Mouse (Mus musculus): ENCODE data around the gene Poc1a.

Gene Poc1a

DNA sequence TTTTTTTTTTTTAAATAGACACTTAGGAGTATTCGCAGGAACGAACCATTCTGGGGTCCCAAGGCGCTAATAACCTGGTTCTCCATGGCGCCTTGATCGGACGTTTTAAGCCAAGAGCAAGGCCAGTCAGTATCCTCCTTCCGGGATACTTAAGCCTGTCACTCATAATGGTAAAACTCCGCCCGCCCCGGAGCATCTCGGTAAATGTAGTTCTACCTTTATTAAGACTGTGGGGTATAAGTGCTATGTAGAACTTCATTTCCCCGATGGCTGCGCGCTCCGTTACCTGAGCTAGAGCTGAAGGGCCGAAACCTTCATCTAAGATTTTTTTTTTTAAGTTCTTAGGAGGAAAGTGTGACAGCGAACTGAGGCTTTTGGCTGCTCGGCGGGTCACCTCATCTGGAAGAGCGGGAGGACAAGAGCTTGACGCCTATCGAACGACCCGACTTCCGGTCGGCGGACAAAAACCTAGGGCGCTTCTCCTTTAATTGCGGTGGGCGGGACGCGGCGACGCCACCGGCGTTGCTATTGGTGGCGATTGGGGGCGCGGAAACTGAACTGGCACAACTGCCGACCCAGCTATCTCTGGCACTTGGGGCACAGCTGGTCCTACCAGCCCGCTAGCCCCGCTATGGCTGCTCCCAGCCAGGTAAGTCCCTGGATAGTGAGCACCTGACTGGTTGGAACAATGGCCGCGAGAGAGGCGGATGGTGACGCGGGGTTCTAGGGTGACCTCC lies at the start of gene Poc1a:
Gene Poc1a (plus strand): TSS at position 254 of the 737 bp plus-strand sequence.
- no peaks in the 10 kb centered on the region for H3K27me3 ChIP-seq (ENCODE audit: insufficient read depth, low read length)
- no peaks in the 10 kb centered on the region for H3K9me3 ChIP-seq (ENCODE audit: low read length)
- peaks cover 14% of the 10 kb centered on the region for H3K4me1 ChIP-seq (replicated peaks; ENCODE audit: low read depth, low read length)
- H3K4me3 ChIP-seq (replicated peaks; ENCODE audit: low read length), result peak within 1 kb of the TSS; percentile 90
- H3K36me3 ChIP-seq (ENCODE audit: insufficient read depth, low read length), result peaks cover 30% of the 10 kb centered on the region
- TF ChIP-seq CTCF (conservative IDR thresholded peaks at IDR 0.05; ENCODE audit: low read length) (no peak), POU5F1 (IDR thresholded peaks at IDR 0.05; ENCODE audit: borderline replicate concordance, low read length) (no peak)

GRCm38 (mm10) chr9:106231220-106231619 lies 49.6 kb upstream of the Poc1a start:
- TF ChIP-seq POU5F1 (IDR thresholded peaks at IDR 0.05; ENCODE audit: borderline replicate concordance, low read length), result no peak
- TF ChIP-seq CTCF (conservative IDR thresholded peaks at IDR 0.05; ENCODE audit: low read length), result no peak
- TF ChIP-seq NANOG (IDR thresholded peaks at IDR 0.05; ENCODE audit: borderline replicate concordance, low read length), result no peak
- H3K36me3 ChIP-seq (ENCODE audit: insufficient read depth, low read length), result peaks cover 29% of the 10 kb centered on the region
- H3K4me3 ChIP-seq (replicated peaks; ENCODE audit: low read length), result no peak overlapping the region
- H3K27me3 ChIP-seq (ENCODE audit: insufficient read depth, low read length), result peaks cover 6% of the 10 kb centered on the region
- no peaks in the 10 kb centered on the region for H3K9me3 ChIP-seq (ENCODE audit: low read length)
- peaks cover 51% of the 10 kb centered on the region for H3K4me1 ChIP-seq (replicated peaks; ENCODE audit: low read depth, low read length)

DNA sequence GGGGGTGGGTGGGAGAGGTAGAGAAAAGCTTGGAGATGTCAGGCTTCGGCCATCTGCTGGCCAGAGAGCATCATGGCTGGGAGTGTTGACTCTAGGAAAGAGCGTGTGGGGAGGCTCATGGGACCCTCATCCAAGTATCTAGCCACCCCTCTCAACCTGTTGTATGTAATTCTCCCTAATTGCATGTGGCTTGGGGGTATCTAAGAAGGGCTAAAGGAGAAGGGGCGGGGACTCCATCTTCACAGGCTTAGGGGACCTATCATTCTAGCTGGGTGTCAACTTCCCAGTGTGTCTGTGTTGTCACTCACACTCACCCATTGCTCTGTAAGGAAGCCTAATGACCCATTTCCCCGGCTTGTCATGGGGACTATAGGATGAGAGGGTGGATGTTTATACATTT lies 49.0 kb upstream of the Poc1a start:
- H3K36me3 ChIP-seq (ENCODE audit: insufficient read depth, low read length), result peaks cover 35% of the 10 kb centered on the region
- peaks cover 54% of the 10 kb centered on the region for H3K4me1 ChIP-seq (replicated peaks; ENCODE audit: low read depth, low read length)
- H3K4me3 ChIP-seq (replicated peaks; ENCODE audit: low read length), result no peak overlapping the region
- TF ChIP-seq NANOG (IDR thresholded peaks at IDR 0.05; ENCODE audit: borderline replicate concordance, low read length) (no peak), CTCF (conservative IDR thresholded peaks at IDR 0.05; ENCODE audit: low read length) (no peak), POU5F1 (IDR thresholded peaks at IDR 0.05; ENCODE audit: borderline replicate concordance, low read length) (no peak)
- H3K9me3 ChIP-seq (ENCODE audit: low read length), result no peaks in the 10 kb centered on the region
- 0 out of 2 replicates have a peak, but pooled peaks cover 2% of the 10 kb centered on the region for H3K27me3 ChIP-seq (ENCODE audit: insufficient read depth, low read length)

GRCm38 (mm10) chr9:106232956-106233355 lies 47.9 kb upstream of the Poc1a start:
- Histone ChIP-seq H3K9me3 (ENCODE audit: low read length) (no peaks in the 10 kb centered on the region), H3K4me1 (replicated peaks; ENCODE audit: low read depth, low read length) (peaks cover 46% of the 10 kb centered on the region), H3K36me3 (ENCODE audit: insufficient read depth, low read length) (peaks cover 46% of the 10 kb centered on the region), H3K27me3 (ENCODE audit: insufficient read depth, low read length) (no peaks in the 10 kb centered on the region), H3K4me3 (replicated peaks; ENCODE audit: low read length) (no peak overlapping the region)
- TF ChIP-seq POU5F1 (IDR thresholded peaks at IDR 0.05; ENCODE audit: borderline replicate concordance, low read length) (no peak), CTCF (conservative IDR thresholded peaks at IDR 0.05; ENCODE audit: low read length) (no peak), NANOG (IDR thresholded peaks at IDR 0.05; ENCODE audit: borderline replicate concordance, low read length) (no peak)

DNA sequence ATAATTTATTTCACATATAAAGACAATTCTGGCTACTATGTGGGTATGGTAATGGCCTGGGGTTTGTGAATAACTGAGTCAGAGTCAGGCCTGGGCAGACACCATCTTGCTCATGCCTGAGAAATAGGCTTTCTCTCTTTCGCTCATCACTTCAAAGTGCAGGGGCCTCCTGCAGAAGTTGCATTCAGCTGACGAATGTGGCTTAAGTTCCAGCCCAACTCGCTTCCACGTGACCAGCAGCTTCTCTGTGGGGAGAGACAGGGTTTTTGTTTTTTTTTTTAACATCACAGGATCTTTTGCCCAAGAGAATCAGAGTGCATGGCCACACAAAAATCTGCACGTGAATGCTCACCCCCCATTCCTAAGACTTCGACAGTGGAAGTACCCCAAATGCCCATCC lies 46.9 kb upstream of the Poc1a start:
- H3K36me3 ChIP-seq (ENCODE audit: insufficient read depth, low read length), result peaks cover 56% of the 10 kb centered on the region
- H3K4me1 ChIP-seq (replicated peaks; ENCODE audit: low read depth, low read length), result peaks cover 42% of the 10 kb centered on the region
- TF ChIP-seq CTCF (conservative IDR thresholded peaks at IDR 0.05; ENCODE audit: low read length) (no peak), NANOG (IDR thresholded peaks at IDR 0.05; ENCODE audit: borderline replicate concordance, low read length) (no peak), POU5F1 (IDR thresholded peaks at IDR 0.05; ENCODE audit: borderline replicate concordance, low read length) (no peak)
- H3K4me3 ChIP-seq (replicated peaks; ENCODE audit: low read length), result no peak overlapping the region
- no peaks in the 10 kb centered on the region for H3K27me3 ChIP-seq (ENCODE audit: insufficient read depth, low read length)
- no peaks in the 10 kb centered on the region for H3K9me3 ChIP-seq (ENCODE audit: low read length)

DNA sequence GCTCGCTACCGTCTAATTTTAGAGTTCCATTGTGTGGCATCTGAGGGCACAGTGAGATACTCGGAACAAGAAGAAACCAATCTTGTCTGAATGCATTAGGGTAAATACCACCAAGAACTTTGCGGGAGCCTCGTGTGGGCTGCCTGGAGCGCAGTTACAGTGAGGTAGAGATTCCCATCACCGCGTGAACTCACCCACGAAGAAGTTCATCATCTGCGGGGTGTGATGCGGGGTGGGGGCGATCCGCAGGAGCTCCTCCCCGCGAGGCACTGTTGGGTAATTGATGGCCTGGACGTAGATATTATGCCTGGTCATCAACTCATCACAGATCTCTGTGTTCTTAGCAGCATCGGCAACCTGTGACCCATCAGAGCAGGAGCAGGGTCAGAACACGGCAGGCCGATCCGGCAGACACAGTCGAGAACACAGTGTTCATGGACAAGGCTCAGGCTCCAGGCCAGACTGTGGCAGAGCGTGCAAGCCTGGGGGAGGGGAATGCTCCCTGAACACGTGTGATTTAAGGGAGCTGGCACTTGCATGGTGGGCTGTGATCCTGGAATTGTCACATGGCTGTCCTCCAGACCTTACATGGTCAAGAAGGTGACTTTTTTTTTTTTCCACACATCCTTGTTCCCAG lies 45.5 kb upstream of the Poc1a start:
- TF ChIP-seq POU5F1 (IDR thresholded peaks at IDR 0.05; ENCODE audit: borderline replicate concordance, low read length), result no peak

DNA sequence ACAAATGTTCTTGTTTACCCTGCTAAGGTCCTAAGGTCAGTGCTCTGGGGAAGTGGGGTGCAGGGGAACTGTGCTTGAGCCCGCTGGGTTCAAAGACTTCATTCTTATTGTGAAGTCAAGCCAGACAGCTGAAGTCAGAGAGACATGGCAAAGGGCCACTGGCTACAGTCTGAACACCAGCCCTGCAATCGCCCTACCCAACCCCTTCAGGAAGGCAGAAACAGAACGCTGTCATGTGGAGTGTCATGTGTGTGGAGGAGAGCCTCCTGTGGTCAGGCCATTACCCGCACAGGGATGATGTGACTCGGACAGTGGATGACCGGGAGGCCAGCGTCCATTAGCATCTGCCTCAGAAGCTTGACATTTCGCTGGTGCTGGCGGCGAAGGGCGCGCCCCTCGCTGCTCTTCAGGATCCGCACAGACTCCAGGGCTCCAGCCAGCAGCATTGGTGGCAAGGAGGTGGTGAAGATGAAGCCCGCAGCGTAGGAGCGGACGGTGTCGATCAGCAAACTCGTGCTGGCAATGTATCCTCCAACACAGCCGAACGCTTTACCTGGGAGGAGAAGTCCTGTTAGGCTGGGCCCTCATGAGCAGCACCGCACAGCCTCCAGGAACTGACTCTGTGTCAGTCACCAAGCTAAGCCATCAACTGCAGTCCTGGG lies 44.6 kb upstream of the Poc1a start:
- TF ChIP-seq CTCF (conservative IDR thresholded peaks at IDR 0.05; ENCODE audit: low read length), result no peak
- TF ChIP-seq POU5F1 (IDR thresholded peaks at IDR 0.05; ENCODE audit: borderline replicate concordance, low read length), result no peak
- no peak for TF ChIP-seq NANOG (IDR thresholded peaks at IDR 0.05; ENCODE audit: borderline replicate concordance, low read length)
- H3K27me3 ChIP-seq (ENCODE audit: insufficient read depth, low read length), result no peaks in the 10 kb centered on the region
- H3K4me3 ChIP-seq (replicated peaks; ENCODE audit: low read length), result no peak overlapping the region; the same call in 1 of the 2 replicates
- H3K36me3 ChIP-seq (ENCODE audit: insufficient read depth, low read length), result peaks cover 78% of the 10 kb centered on the region
- no peaks in the 10 kb centered on the region for H3K9me3 ChIP-seq (ENCODE audit: low read length)
- H3K4me1 ChIP-seq (replicated peaks; ENCODE audit: low read depth, low read length), result peaks cover 23% of the 10 kb centered on the region

More for the DNA sequence above, 45.5 kb upstream of the Poc1a start:
- H3K4me3 ChIP-seq (replicated peaks; ENCODE audit: low read length), result no peak overlapping the region
- no peaks in the 10 kb centered on the region for H3K27me3 ChIP-seq (ENCODE audit: insufficient read depth, low read length)
- peaks cover 68% of the 10 kb centered on the region for H3K36me3 ChIP-seq (ENCODE audit: insufficient read depth, low read length)
- no peaks in the 10 kb centered on the region for H3K9me3 ChIP-seq (ENCODE audit: low read length)
- peaks cover 33% of the 10 kb centered on the region for H3K4me1 ChIP-seq (replicated peaks; ENCODE audit: low read depth, low read length)

GRCm38 (mm10) chr9:106236818-106237211 lies 44.0 kb upstream of the Poc1a start:
- peaks cover 20% of the 10 kb centered on the region for H3K4me1 ChIP-seq (replicated peaks; ENCODE audit: low read depth, low read length)
- no peaks in the 10 kb centered on the region for H3K9me3 ChIP-seq (ENCODE audit: low read length)
- peaks cover 83% of the 10 kb centered on the region for H3K36me3 ChIP-seq (ENCODE audit: insufficient read depth, low read length)
- H3K4me3 ChIP-seq (replicated peaks; ENCODE audit: low read length), result no peak overlapping the region; the same call in 1 of the 2 replicates
- H3K27me3 ChIP-seq (ENCODE audit: insufficient read depth, low read length), result no peaks in the 10 kb centered on the region
- TF ChIP-seq CTCF (conservative IDR thresholded peaks at IDR 0.05; ENCODE audit: low read length), result no peak
- TF ChIP-seq NANOG (IDR thresholded peaks at IDR 0.05; ENCODE audit: borderline replicate concordance, low read length), result no peak
- no peak for TF ChIP-seq POU5F1 (IDR thresholded peaks at IDR 0.05; ENCODE audit: borderline replicate concordance, low read length)

Data from E14TG2a.4 (cell line).